Mouse (Mus musculus) erythroblast, embryonic 14.5 days (primary cell): ENCODE results near the gene Pigf.

Experiments used
- GATA1 ChIP-seq: IDR thresholded peaks from 2 replicates; pipeline ENCODE4 v1.6.1; 2012; ENCODE audit warnings: low read length, inconsistent platforms, mixed read lengths
- TAL1 ChIP-seq: IDR thresholded peaks from 3 replicates; pipeline ENCODE4 v1.6.1; 2012; ENCODE audit warnings: low read length, inconsistent platforms, mixed read lengths

DNA sequence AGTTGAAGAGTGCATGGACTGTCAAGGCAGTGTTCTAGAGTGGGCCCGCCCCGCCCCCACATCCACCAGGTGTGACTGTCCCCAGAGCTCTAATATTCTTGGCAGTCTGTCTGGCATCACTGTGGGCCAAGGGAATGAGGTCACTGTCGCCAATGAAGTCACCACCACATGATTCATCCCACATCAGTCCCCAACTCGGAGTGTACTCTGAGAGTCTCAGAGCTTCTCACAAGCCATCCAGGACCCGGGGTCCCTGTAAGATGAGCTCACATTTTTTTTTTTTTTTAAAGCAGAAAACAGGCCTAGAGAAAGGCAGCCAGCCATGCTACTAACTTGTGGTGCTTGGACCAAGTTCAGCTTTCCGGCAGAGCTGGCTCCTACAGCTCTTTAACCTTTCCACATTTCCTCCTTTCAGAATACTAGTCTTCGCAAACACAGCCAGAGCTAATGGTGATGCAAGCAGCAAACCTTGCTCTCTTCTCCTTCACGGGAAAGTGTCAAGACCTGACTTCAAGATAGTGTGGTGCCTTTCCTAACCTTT lies 63.8 kb downstream of the Pigf start:
- no peak for TF ChIP-seq GATA1
- no peak for TF ChIP-seq TAL1
